Mouse (Mus musculus): ENCODE data around the gene Pigz. TPM values are rescaled to one million over a fixed set of nuclear protein-coding genes. Genes with fewer than 3 reads are reported as not detected.
A peak's percentile ranks its signal among the peaks of the same experiment; 100 is the strongest.
"Not testable (repeated sequence)": the region's sequence is repeated elsewhere in the genome, so short reads cannot be mapped to it uniquely, and the experiment has no call there.

Gene Pigz
- polyA plus RNA-seq, 1 experiment from 2014 or later: 0.35 TPM

- in situ Hi-C loops (cut with MboI; ENCODE audit: low pct_unique_long_range_greater_than_20kb): loop anchor here (5.0 kb wide), 1 partner anchor 57 kb away; the partner anchor contains the start of gene Senp5
- H3K27me3 ChIP-seq: no peaks in the 10 kb centered on the region
- ATAC-seq (no peak), DNase-seq (ENCODE audit: low read depth, low spot score) (no peak)
- ChIA-PET CTCF (no interaction called here), POLR2A (no interaction called here)
- TF ChIP-seq CTCF (IDR thresholded peaks at IDR 0.05): no peak
Measured at GRCm38 (mm10) chr16:31945372-31945771, 11.7 kb downstream of the Pigz start.

- ATAC-seq; POLR2A ChIA-PET; DNase-seq (ENCODE audit: low read depth, low spot score); H3K27me3 ChIP-seq; CTCF ChIA-PET: not testable (repeated sequence)
- in situ Hi-C loops (cut with MboI; ENCODE audit: low pct_unique_long_range_greater_than_20kb): loop anchor here (5.0 kb wide), 1 partner anchor 56 kb away; the partner anchor contains the start of gene Senp5
Measured at GRCm38 (mm10) chr16:31945986-31946385, 12.3 kb downstream of the Pigz start.

- POLR2A ChIA-PET: interaction anchor here (1.5 kb wide), 1 partner anchor 55 kb away, joined by 5 read pairs; the partner anchor contains the start of gene Senp5
- in situ Hi-C loops (cut with MboI; ENCODE audit: low pct_unique_long_range_greater_than_20kb): loop anchor here (5.0 kb wide), 1 partner anchor 55 kb away; the partner anchor contains the start of gene Senp5
- CTCF ChIA-PET: no interaction called here
- no peaks in the 10 kb centered on the region for H3K27me3 ChIP-seq
- no peak for TF ChIP-seq CTCF (IDR thresholded peaks at IDR 0.05)
- ATAC-seq (no peak), DNase-seq (ENCODE audit: low read depth, low spot score) (no peak)
Measured at GRCm38 (mm10) chr16:31947333-31947732, 13.7 kb downstream of the Pigz start.

GRCm38 (mm10) chr16:31947901-31948316, 14.3 kb downstream of the Pigz start:
- POLR2A ChIA-PET: interaction anchor here (1.5 kb wide), 1 partner anchor 55 kb away, joined by 5 read pairs; the partner anchor contains the start of gene Senp5
- no peaks in the 10 kb centered on the region for H3K27me3 ChIP-seq
- DNase-seq (ENCODE audit: low read depth, low spot score) (no peak), ATAC-seq (peak; percentile 13)
- in situ Hi-C loops (cut with MboI; ENCODE audit: low pct_unique_long_range_greater_than_20kb): loop anchor here (5.0 kb wide), 1 partner anchor 54 kb away; the partner anchor contains the start of gene Senp5
- TF ChIP-seq CTCF (IDR thresholded peaks at IDR 0.05): no peak
- CTCF ChIA-PET: no interaction called here

GRCm38 (mm10) chr16:31948345-31948774, 14.7 kb downstream of the Pigz start, which contains the start of the genes 0610012G03Rik and Ncbp2:
TSS of gene 0610012G03Rik (minus strand) at chr16:31948494.
TSS of gene Ncbp2 (plus strand) at chr16:31948513.
- no peak for TF ChIP-seq CTCF (IDR thresholded peaks at IDR 0.05)
- DNase-seq (ENCODE audit: low read depth, low spot score) (peak; percentile 49), ATAC-seq (peak; percentile 76)
- POLR2A ChIA-PET: interaction anchor here (1.5 kb wide), 1 partner anchor 54 kb away, joined by 5 read pairs; the partner anchor contains the start of gene Senp5
- in situ Hi-C loops (cut with MboI; ENCODE audit: low pct_unique_long_range_greater_than_20kb): loop anchor here (5.0 kb wide), 1 partner anchor 54 kb away; the partner anchor contains the start of gene Senp5
- no peaks in the 10 kb centered on the region for H3K27me3 ChIP-seq
- CTCF ChIA-PET: no interaction called here

GRCm38 (mm10) chr16:31963224-31963623, 29.6 kb downstream of the Pigz start:
- in situ Hi-C loops (cut with MboI; ENCODE audit: low pct_unique_long_range_greater_than_20kb): no loop called here
- DNase-seq (ENCODE audit: low read depth, low spot score): no peak
- CTCF ChIA-PET: interaction anchor here (1.0 kb wide), 1 partner anchor 19 kb away, joined by 3 read pairs; no protein-coding TSS in a partner anchor
- TF ChIP-seq CTCF (IDR thresholded peaks at IDR 0.05): no peak
- H3K27me3 ChIP-seq: no peaks in the 10 kb centered on the region
- POLR2A ChIA-PET: no interaction called here
- no peak for ATAC-seq

- in situ Hi-C loops (cut with MboI; ENCODE audit: low pct_unique_long_range_greater_than_20kb): no loop called here
Measured at GRCm38 (mm10) chr16:31975258-31975657, 41.6 kb downstream of the Pigz start.

GRCm38 (mm10) chr16:31979501-31979900, 45.9 kb downstream of the Pigz start:
- POLR2A ChIA-PET: no interaction called here
- CTCF ChIA-PET: no interaction called here
- H3K27me3 ChIP-seq: no peaks in the 10 kb centered on the region
- DNase-seq (ENCODE audit: low read depth, low spot score) (no peak), ATAC-seq (peak; percentile 47)
- in situ Hi-C loops (cut with MboI; ENCODE audit: low pct_unique_long_range_greater_than_20kb): no loop called here
- TF ChIP-seq CTCF (IDR thresholded peaks at IDR 0.05): no peak

More at GRCm38 (mm10) chr16:31975258-31975657, 41.6 kb downstream of the Pigz start:
- no peak for DNase-seq (ENCODE audit: low read depth, low spot score)
- TF ChIP-seq CTCF (IDR thresholded peaks at IDR 0.05): no peak
- ATAC-seq: no peak
- H3K27me3 ChIP-seq: no peaks in the 10 kb centered on the region
- CTCF ChIA-PET: no interaction called here
- POLR2A ChIA-PET: no interaction called here

- TF ChIP-seq CTCF (IDR thresholded peaks at IDR 0.05): peak; percentile 28
- DNase-seq (ENCODE audit: low read depth, low spot score): no peak
- no peak for ATAC-seq
- POLR2A ChIA-PET: no interaction called here
- no peaks in the 10 kb centered on the region for H3K27me3 ChIP-seq
- in situ Hi-C loops (cut with MboI; ENCODE audit: low pct_unique_long_range_greater_than_20kb): no loop called here
- CTCF ChIA-PET: interaction anchor here (0.7 to 1.2 kb wide), 2 partner anchors 9 to 18 kb away, joined by 3 read pairs; no protein-coding TSS in a partner anchor
Measured at GRCm38 (mm10) chr16:31980946-31981345, 47.3 kb downstream of the Pigz start.

- ChIA-PET POLR2A (no interaction called here), CTCF (no interaction called here)
- in situ Hi-C loops (cut with MboI; ENCODE audit: low pct_unique_long_range_greater_than_20kb): no loop called here
- TF ChIP-seq CTCF (IDR thresholded peaks at IDR 0.05): peak; percentile 44
- ATAC-seq: no peak
- no peak for DNase-seq (ENCODE audit: low read depth, low spot score)
- H3K27me3 ChIP-seq: no peaks in the 10 kb centered on the region
Measured at GRCm38 (mm10) chr16:31992039-31992438, 58.4 kb downstream of the Pigz start.

GRCm38 (mm10) chr16:31993195-31993594, 59.5 kb downstream of the Pigz start:
- ChIA-PET CTCF (interaction anchor here (0.8 kb wide), 1 partner anchor 10 kb away, joined by 3 read pairs; the partner anchor contains the start of gene Senp5), POLR2A (no interaction called here)
- no peak for TF ChIP-seq CTCF (IDR thresholded peaks at IDR 0.05)
- ATAC-seq (no peak), DNase-seq (ENCODE audit: low read depth, low spot score) (no peak)
- H3K27me3 ChIP-seq: no peaks in the 10 kb centered on the region
- in situ Hi-C loops (cut with MboI; ENCODE audit: low pct_unique_long_range_greater_than_20kb): no loop called here
